Mouse (Mus musculus) mouse embryonic stem cell (cell line): ENCODE results near the gene Cmip.

ENCODE experiments used
- in situ Hi-C, 2 experiments: fragments of 300-500 bp; cut with MboI; formaldehyde crosslinking; loops; 1 replicate in 1 of 2; 3 replicates in 1 of 2; pipeline ENCODE4 v1.14.3; 2019 to 2020; ENCODE audit warnings: low sequenced_read_pairs in 2 of 2, low pct_unique_long_range_greater_than_20kb in 1 of 2, mixed read lengths in 1 of 2; ENCODE audit not compliant: unreplicated experiment in 1 of 2

Gene Cmip

DNA sequence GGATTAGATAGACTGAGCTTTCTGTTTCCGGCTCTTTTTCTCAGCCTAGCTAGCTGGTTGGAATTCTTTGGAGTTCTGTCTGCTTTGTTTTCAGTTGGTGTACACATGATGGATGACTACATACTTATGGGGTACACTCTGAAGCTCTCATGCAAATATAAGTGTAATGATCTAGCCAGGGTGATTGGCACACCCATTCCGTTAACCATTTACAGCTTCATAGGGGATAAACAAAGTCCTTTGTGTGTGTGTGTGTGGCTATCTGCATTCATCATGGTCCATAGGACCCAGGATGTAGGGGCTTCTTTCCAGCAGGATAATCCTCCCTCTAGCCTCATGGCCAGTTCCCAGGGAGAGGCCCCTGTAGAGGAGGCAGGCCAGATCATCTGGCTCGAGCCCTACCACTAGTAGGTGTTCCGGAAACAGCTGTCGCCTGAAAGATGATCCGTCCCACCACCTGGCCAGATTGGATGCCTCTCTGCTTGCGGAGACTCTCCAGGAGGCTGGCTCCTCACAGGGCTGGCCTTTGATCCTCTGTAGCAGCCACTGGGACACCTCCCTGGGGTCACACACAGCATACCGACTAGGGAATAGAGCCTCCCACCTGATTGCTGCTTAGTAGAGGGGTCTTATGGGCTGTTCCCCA, 57.6 kb downstream of the Cmip start:
- in situ Hi-C loops = no loop called here

DNA sequence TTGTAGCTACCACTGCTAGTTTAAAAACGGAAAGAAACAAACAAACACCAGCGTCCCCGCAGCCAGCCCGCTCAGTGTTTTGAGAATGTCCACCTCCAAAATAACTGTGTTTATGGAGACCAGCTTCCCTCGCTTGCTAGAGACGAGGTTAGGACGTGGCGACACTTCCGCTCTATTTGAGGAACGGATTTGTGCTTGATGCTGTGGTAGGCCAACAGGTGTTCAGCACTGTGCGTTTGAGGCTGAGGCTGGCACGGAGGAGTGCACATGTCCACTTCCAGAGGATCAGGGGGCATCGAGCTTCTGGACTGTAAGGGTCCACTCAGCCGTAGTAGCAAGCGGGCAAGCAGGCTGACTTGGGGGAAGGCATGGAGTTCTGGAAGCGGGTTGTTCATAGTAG, 58.9 kb downstream of the Cmip start:
- in situ Hi-C loops = no loop called here

DNA sequence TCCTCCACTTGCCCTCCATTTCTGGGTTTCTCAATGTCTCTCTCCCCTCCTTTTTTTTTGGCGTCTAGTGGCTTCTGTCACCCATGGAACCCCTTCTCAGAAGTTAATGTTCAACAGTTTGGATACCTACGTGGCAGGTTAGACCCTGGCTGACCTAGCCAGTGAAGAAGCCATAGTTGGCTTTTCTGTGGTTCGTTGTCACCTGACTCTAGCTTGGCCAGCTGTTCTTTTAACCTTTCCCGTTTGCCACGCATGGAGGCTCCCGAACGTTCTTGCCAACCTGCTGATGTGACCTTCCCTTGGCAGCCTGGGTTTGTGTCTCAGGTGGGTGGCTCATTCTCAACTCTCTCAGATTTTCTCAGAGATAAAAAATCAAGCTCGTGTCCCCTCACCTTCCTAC, 60.6 kb downstream of the Cmip start:
- in situ Hi-C loops = no loop called here

DNA sequence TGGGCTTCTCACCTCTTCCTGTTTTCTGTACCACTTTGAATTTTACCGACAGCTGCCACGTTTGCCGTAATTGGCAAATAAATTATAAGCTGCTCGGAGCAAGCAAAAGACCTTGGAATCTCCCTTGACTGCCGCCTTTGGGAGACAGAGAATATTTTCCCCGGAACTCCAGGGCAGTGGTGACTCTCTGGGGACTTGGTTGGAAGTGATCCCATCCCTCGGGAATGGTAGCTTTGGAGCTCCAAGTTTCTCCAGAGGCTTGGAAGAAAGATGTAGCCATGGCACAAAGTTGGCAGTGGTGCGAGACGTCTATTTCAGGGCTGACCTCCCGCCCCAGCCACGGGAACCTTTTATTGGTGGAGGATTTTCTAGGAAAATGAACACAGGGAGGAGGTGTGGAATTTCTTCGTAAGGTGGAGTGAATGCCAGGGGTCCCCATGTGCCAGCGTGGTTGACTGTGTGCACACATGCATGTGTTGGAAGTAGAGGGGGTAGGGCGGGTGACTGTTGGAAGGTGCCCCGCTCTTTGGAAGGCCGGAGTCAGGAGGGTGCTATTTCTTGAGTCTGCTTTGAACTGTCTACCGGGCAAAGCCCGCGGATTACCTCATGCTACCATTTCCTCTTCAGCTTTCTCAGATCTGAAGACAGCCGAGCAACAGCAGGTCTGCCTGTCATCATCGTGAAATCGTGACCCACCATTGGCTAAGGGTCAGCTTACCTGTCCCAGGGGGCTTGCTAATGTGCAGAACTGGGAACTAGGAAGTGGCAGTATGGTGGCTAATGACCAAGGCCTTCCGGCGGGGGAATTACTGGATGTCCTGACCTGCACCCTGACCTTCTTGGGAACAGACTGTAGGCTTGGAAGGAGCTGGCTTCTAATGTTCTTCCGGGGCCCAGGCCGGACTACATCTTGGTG, 62.3 kb downstream of the Cmip start:
- in situ Hi-C loops = no loop called here

DNA sequence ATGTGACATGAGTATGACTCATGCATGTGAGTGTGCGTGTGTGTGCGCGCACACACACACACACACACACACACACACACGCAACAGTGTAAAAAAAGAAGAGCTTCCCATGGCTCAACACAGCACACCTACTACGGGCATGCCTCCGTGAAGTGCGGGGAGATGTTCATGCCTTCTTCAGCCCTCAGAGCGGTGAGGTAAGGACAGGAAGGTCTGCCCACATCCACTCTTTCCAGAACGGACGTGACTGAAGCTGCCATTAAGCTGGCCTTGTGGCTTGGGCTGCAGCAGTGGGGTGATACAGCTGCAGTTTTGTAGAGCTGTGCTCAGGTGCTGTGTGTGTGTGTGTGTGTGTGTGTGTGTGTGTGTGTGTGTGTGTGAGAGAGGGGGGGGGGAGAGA, 63.8 kb downstream of the Cmip start:
- in situ Hi-C loops = no loop called here

DNA sequence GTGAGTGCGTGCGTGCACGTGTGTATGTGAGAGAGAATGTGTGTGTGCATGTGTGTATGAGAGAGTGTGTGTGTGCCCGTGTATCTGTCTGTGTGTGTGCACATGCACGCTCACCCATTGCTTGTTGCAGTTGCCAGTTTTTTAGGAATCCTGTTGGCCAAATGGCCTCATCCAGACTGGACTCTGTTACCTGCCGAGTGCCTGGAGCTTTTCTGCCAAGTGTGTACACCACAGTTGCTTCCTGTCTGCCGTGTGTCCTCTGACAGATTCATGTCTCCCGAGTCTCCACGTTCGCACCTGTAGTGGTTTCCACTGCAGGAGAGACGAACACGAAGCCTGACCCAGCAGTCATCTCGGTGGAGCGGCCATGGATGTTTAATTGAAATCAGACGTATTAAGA, 64.4 kb downstream of the Cmip start:
- in situ Hi-C loops = no loop called here

DNA sequence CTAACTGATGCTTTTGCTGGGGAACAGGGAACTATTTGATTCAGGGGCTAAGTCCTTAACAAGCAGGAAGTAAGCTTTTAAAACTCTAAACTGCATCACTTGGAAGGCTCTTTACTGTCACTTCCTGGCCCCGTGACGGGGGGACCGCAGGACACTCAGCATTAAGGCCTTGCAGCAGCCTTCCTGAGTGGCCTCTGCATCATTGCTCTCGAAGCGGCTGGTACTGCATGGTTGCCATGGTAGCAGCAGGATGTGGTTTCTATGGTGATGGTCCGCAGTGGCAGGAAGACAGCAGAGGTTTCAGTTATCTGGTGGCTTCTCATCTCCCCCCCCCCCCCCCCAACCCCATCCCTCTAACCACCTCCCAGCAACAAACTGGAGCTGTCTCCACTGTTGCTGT, 65.2 kb downstream of the Cmip start:
- in situ Hi-C loops = no loop called here

DNA sequence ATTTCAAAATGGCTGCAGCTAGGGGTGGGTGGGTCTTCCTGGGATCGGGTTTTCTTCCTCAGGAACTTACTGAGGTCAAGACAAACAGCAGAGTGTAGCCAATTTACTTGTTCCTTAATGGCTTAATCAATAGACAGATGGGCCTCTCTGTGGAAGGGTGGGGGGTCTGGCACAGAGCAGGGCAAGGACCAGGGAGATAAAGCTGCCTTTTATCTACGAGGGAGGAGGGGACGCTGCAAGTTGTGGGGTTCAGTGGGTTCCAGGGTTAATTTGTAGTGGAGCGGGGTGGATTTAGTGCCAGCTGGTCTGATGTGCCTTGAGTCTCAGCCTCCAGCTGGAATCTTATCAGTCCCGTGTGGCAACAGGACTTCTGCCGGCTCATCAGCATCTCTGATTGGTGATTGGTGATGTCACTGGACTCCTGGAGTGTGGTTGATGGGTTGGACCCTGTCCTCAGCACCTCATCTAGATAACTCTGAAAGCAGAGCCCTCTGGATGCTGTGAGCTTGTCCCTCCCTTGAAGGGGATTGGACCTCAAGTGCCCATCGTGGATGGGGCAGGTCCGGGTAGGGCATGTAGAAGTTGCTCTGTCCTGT, 65.9 kb downstream of the Cmip start:
- in situ Hi-C loops = no loop called here

DNA sequence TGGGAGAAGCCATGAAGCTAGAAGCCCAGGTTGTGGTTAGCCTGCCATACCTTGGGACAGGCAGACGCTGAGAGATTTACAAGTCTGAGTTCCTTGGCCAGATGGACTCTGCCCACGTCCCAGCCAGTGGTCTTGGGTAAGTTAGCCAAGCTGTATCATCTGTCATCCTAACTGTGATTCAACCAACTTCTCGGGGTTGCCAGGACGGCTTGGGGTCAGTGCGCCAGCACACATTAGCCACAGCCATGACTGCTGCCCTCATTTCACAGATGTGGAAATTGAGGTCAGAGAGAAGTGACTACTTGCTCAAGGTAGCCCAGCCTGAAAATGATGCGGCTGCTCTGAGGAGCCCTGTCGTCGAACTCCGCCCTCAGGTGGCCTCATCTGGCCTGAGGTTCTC, 68.0 kb downstream of the Cmip start:
- in situ Hi-C loops = no loop called here

DNA sequence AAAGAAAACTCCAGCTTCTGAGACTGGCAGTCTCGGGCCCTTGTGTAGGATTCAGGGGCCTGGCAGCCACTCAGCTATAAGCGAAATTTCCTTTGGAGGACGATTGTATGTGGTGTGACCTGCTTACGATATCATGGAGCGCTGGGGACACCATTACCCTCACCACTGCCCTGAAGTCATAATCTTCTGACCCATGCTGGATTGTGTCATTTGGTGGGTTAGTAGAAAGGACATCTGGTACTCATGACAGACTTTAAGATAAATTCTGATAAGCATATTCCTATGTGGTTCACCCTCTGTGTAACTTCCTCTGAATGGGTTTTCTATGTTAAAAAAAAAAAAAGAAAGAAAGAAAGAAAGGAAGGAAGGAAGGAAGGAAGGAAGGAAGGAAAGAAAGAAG, 69.9 kb downstream of the Cmip start:
- in situ Hi-C loops = no loop called here

DNA sequence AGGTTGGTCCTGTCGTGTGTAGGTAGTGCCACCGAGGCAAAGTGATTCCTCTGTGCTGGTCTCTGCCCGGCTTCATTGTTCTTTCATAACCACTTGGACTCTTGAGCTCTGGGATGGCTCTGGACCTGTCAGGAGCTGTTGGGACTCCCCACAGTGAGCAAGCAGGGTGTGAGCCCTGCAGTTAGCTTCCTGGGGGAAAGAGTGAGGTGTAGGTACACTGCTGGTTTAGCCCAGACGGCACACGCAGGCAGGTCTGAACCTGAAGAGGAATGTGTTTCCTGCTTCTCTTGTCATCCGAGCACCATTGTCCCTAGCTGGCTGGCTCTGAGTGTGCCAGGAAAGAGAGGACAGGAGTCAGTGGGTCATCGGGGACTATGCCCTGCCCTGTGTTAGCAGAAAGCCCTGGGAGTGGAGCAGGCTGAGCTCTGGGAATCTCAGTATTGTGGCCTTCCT, 70.5 kb downstream of the Cmip start:
- in situ Hi-C loops = no loop called here

DNA sequence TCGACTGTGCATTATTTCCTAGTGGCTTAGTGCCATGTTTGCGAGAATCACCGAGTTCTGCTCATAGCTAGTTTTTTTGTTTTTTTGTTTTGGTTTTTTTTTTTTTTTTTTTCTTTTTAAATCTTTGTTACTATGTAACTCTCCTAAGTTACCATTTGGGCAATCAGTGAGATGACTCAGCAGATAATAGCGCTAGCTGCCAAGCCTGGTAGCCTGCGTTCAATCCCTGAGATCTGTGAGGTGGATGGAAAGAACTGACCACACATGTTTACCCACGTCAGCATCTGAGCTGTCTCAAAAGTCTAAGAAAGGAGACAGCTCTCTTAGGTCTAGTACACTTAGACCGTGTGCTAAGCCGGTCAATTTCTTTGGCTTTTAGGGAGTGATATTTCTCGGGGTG, 71.9 kb downstream of the Cmip start:
- in situ Hi-C loops = no loop called here

DNA sequence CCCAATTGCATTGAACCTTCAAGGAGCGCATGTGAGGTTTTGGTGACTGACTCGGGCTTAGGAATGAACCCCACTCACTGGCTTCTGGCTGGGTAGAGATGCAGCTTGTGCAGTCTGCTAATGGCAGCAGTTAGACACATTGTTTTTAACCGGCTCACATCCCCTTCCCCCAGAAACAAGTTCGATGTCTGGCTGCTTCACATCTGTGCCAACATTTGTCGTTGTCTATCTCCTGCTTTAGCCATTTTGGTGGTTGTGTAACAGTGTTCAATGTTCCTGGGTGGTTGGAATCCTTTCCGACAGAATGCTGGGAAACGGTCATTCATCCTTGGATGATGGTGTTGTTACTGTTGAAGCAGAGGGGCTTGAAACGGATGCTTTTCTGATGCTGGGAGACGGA, 72.3 kb downstream of the Cmip start:
- in situ Hi-C loops = no loop called here

DNA sequence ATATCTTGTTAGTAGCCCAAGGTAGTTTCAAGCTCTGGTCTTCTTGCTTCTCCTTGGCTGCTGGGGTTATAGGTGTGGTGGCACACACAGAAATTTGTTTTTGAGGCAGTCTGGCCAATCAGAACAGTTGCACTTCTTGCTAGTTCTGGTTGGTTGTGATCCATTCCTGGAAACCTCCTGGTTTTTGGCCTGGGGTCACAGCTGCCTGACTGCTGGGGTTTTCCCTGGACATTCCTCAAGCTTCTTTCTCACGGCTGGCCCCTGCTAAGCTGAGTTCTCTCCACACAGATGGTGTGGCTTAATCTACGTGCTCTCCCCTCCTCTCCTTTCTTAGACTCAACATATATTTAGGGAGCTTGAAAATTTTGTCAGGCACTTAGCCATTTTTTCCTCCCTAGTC, 73.0 kb downstream of the Cmip start:
- in situ Hi-C loops = no loop called here

DNA sequence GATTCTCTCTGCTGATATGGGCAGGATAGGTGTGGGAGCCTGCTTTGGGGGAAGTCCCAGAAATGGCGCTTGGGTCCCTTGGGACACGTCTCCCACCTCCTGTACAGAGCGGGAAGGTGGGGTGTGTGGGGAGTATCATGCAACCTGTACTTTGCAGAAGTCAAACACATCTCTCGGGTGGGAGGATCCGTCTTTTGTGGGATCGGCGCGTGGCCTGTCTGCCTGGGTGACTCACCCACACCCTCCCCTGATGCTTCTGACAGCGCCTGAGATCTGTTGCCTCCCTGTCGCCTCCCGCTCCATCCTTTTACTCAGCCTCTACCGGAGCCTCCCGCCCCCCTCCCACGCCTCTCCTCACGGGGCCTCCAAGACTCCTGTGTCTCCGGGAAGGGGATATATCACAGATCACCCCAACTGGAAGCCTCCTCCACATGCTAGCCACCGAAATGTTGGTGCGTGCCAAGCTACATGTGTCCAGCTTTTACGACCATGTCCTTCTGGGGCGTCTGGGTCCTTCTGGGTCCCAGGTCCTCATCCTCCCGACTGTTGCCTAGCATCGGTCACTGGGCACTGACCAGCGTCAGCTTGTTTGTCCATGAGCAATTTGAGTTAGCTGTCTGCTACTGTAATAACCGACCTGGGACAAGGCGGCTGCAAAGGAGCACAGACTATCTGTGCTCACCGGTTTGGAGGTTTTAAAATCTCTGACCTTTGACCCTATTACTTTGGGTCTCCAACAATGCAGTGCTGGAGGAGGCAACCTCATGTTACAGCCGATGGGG, 75.6 kb downstream of the Cmip start:
- in situ Hi-C loops = no loop called here

DNA sequence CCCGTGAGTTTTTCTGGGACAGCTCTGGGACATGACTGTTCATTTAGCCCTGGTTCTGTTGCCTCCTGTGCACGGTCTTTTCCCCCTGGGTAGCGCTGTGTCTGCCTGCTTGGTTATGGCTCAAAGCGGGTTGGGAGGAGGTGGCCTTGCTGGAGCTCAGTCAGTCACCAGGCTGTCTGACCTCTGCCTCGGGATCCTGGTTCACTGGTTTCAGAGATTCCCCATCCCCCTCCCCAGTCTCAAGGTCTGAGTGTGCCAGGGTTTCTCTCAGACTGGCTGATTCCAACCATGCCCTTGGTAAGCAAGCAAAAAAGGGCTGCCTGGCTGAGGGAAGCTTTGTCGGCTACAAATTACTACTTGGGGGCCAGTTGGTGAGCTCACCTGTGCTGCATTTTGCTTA, 76.8 kb downstream of the Cmip start:
- in situ Hi-C loops = no loop called here

DNA sequence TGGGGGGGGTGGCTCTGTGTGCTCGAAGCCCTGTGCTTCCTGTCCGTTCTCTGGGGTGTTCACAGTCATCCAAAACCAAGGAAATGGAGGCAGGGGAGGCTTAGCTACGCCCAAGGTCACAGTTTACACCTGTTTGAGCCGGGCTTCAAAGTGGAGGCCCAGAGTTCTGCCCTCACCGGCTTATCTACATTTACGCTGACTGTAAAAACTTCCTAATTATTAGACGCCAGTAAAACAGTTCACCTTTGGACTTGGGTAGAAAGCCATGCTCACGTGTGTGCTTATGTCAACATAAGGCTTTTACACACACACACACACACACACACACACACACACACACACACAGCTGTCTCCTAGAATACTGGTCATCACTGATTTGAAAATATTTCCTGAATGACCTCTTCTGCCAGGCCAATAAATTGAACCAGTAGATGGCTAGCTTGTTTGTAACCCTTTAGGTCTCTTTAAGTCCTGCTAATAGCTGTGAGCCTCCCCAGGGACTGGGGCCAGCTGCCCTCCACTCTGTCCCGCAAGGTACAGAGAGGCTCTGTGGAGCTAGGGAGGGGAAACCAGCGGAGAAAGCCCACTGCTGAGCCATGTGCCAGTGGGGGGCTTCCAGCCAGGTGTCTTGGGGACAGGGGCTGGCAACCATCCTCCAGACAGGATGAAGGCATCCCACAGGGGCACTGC, 77.3 kb downstream of the Cmip start:
- in situ Hi-C loops = no loop called here

DNA sequence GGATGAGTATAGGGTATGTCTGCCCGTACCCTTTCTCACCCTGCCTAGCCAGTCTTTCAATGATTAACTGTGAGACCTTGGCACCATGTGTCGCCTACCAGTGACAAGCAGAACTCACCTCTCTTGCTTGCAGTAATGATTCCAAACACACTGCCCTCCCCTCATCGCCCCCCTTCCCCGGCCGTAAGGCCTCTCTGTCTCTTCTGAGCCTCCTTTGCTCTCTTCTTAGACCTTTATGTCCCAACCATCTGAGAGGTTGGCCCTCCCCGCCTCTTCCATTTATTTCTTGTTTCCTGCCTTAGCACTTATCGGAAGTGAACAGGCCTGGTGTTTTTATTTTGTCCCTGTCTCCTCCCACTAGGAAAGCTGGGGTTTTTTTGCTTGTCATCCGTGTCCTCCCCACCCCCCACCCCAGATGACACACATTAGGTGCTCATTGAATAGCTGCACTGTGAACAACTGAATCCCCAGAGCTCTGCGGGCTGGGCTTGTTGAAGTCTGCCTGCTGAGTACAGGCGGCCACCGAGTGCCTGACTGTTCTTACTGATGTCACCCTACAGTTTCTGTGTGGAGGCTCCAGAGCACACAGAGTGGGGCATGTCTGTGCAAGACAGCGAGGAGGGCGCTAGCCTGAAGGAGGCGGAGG, 78.0 kb downstream of the Cmip start:
- in situ Hi-C loops = no loop called here
